Mouse (Mus musculus) activated CD4-positive, CD25-positive, alpha-beta regulatory T cell, adult 4 months (primary cell): ENCODE data around the gene Rnf31. TPM values are rescaled to one million over a fixed set of nuclear protein-coding genes. Genes with fewer than 3 reads are reported as not detected.

Experiments used
- ATAC-seq: one replicate; pipeline ENCODE4 v1.8.0; 2017
- polyA plus RNA-seq, 2 experiments: library from polyadenylated mRNA; unstranded; fragments of 100-300 nt; shearing (Covaris generic); gene quantifications; one replicate each; pipeline ENCODE4 v1.2.1; 2017

Gene Rnf31
- 10 to 100 TPM; 32.6 to 33.3 TPM for polyA plus RNA-seq

- peak; percentile 70 for ATAC-seq
Observed at GRCm38 (mm10) chr14:55591331-55591891, at the start of gene Rnf31. Gene Rnf31 (plus strand): TSS chr14:55591708.

- ATAC-seq = no peak
Observed at GRCm38 (mm10) chr14:55542268-55542667, 49.2 kb upstream of the Rnf31 start.

- ATAC-seq = no peak
Observed at GRCm38 (mm10) chr14:55544334-55544733, 47.2 kb upstream of the Rnf31 start.

GRCm38 (mm10) chr14:55550191-55550590 is 41.3 kb upstream of the Rnf31 start:
- no peak for ATAC-seq

GRCm38 (mm10) chr14:55551347-55551746 is 40.2 kb upstream of the Rnf31 start:
- ATAC-seq = no peak

GRCm38 (mm10) chr14:55551794-55552193 is 39.7 kb upstream of the Rnf31 start:
- no peak for ATAC-seq

- no peak for ATAC-seq
Observed at GRCm38 (mm10) chr14:55554635-55555034, 36.9 kb upstream of the Rnf31 start.

- no peak for ATAC-seq
Observed at GRCm38 (mm10) chr14:55555788-55556187, 35.7 kb upstream of the Rnf31 start.

GRCm38 (mm10) chr14:55557003-55557402 is 34.5 kb upstream of the Rnf31 start:
- no peak for ATAC-seq

- no peak for ATAC-seq
Observed at GRCm38 (mm10) chr14:55557587-55557986, 33.9 kb upstream of the Rnf31 start.

- ATAC-seq = no peak
Observed at GRCm38 (mm10) chr14:55558740-55559448, 32.6 kb upstream of the Rnf31 start.

GRCm38 (mm10) chr14:55559799-55560201 is 31.7 kb upstream of the Rnf31 start, which contains the start of gene Dcaf11:
Gene Dcaf11 (plus strand): TSS chr14:55560006.
- peak; percentile 32 for ATAC-seq

- peak; percentile 86 for ATAC-seq
Observed at GRCm38 (mm10) chr14:55560202-55561073, 31.1 kb upstream of the Rnf31 start, which contains the start of gene A730061H03Rik. Gene A730061H03Rik (minus strand): TSS chr14:55560406.

- ATAC-seq = no peak
Observed at GRCm38 (mm10) chr14:55561860-55562259, 29.6 kb upstream of the Rnf31 start.

- no peak for ATAC-seq
Observed at GRCm38 (mm10) chr14:55563249-55563648, 28.3 kb upstream of the Rnf31 start.

- no peak for ATAC-seq
Observed at GRCm38 (mm10) chr14:55565748-55566147, 25.8 kb upstream of the Rnf31 start.

- ATAC-seq = no peak
Observed at GRCm38 (mm10) chr14:55567496-55567895, 24.0 kb upstream of the Rnf31 start.

- ATAC-seq = no peak
Observed at GRCm38 (mm10) chr14:55570588-55570987, 20.9 kb upstream of the Rnf31 start.

- ATAC-seq = no peak
Observed at GRCm38 (mm10) chr14:55571760-55572159, 19.7 kb upstream of the Rnf31 start.

GRCm38 (mm10) chr14:55575302-55575701 is 16.2 kb upstream of the Rnf31 start, which contains the start of gene Fitm1:
Gene Fitm1 (plus strand): TSS chr14:55575617.
- no peak for ATAC-seq

GRCm38 (mm10) chr14:55575711-55576110 is 15.8 kb upstream of the Rnf31 start:
- no peak for ATAC-seq

GRCm38 (mm10) chr14:55576376-55576775 is 15.1 kb upstream of the Rnf31 start:
- no peak for ATAC-seq
